Mouse (Mus musculus): ENCODE measurements around the gene Fam57b. TPM values are rescaled to one million over a fixed set of nuclear protein-coding genes. Genes with fewer than 3 reads are reported as not detected.

Fam57b gene
- 0.02 TPM in 1 of 2 replicates, not detected in the other for polyA plus RNA-seq (2012)

DNA sequence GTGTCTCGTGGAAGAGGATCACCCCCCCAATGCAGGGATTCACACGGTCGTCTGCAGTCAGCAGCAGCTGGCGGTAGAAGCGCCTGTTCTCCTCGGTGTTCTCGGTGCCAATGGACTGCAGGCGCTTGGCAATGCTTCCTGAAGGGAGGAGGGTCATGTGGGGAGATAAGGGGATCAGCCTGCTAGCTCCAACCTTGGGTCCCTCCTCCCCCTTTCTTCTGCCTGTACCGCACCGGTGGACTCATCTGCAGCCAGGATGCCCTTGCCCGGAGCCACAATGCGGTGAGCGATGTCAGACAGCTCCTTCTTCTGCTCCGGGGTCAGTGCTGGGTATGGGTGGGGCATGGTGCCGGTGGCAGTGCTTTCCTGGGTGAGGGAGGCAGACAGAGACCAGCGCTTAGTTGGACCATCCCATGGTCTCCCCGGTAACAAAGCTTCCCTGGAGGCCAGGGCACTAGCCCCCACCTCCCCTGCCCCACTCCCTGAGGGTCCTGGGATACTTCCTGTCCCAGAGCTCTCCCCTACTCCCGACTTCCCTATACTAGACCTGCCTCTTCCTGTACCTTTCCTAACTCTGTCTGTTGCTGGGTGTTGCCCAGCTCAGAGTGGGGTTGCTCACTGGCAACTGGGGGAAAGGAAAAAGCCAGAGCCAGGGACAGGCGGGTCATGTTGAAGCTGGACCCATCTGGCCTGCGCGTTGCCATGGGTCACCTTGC, at the start of gene Fam57b:
Gene Fam57b, plus strand, starts transcription at position 258 of the 716 bp plus-strand sequence.
- Histone ChIP-seq H3K4me1 (ENCODE audit: control insufficient read depth) (peaks cover 88% of the 10 kb centered on the region), H3K27me3 (ENCODE audit: control insufficient read depth) (no peaks in the 10 kb centered on the region), H3K9me3 (ENCODE audit: control insufficient read depth, low read length) (no peaks in the 10 kb centered on the region), H3K4me3 (replicated peaks) (peak within 1 kb of the TSS; percentile 90), H3K36me3 (ENCODE audit: control insufficient read depth) (peaks cover 38% of the 10 kb centered on the region)
- TF ChIP-seq TAL1 (IDR thresholded peaks at IDR 0.05; ENCODE audit: low read length) (no peak), GATA1 (IDR thresholded peaks at IDR 0.05; ENCODE audit: low read length) (no peak)

DNA sequence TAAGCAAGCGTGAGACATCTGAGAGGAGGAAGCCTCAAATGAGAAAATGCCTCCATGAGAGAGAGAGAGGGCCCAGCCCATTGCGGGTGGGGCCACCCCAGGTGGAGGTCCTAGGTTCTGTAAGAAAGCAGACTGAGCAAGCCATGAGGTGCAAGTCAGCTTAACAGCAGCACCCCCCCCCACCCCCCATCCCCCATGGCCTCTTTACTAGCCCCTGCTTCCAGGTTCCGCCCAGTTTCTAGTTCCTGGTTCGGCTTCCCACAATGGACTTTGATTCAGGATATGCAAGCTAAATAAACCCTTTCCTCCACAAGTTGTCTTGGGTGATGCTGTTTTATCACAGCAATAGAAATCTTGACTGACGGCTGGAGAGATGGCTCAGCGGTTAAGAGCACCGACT, 48.6 kb upstream of the Fam57b start:
- H3K36me3 ChIP-seq (ENCODE audit: control insufficient read depth) = no peaks in the 10 kb centered on the region
- no peak for TF ChIP-seq TAL1 (IDR thresholded peaks at IDR 0.05; ENCODE audit: low read length)
- TF ChIP-seq GATA1 (IDR thresholded peaks at IDR 0.05; ENCODE audit: low read length) = no peak

DNA sequence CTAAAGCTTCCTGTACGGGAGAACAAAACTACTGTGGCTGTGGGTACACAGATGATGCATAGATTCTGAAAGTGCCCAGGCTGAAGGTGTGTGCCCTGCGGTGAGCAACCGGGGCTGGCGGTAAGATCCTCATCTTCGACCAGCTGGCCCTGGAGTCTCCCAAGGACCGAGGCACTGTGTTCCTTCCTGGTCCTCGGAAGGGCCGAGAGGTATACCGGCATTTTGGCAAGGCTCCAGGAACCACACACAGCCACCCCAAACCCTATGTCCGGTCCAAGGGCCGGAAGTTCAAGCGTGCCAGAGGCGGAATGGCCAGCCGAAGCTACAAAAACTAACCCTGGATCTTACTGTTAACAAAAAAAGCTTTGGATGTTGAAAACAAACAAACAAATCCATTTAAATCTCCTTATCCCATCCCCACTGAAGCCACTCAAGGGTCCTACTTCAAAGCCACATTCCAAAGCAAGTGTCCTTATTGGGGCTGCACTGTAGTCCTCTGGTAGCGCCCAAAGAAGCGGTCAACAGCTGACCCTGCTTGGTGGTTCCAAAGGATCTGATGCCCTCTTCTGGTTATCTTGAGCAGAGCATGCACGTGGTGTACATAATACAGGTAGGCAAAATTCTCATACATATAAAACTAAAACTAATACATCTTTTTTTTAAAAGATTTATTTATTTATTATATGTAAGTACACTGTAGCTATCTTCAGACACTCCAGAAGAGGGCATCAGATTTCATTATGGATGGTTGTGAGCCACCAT, 47.7 kb upstream of the Fam57b start:
- Histone ChIP-seq H3K4me1 (ENCODE audit: control insufficient read depth) (peaks cover 1% of the 10 kb centered on the region), H3K27me3 (ENCODE audit: control insufficient read depth) (0 out of 2 replicates have a peak, but pooled peaks cover 3% of the 10 kb centered on the region), H3K36me3 (ENCODE audit: control insufficient read depth) (no peaks in the 10 kb centered on the region), H3K9me3 (ENCODE audit: control insufficient read depth, low read length) (no peaks in the 10 kb centered on the region), H3K4me3 (replicated peaks) (no peak overlapping the region)
- TF ChIP-seq GATA1 (IDR thresholded peaks at IDR 0.05; ENCODE audit: low read length) = no peak
- no peak for TF ChIP-seq TAL1 (IDR thresholded peaks at IDR 0.05; ENCODE audit: low read length)

More for the DNA sequence above, 48.6 kb upstream of the Fam57b start:
- Histone ChIP-seq H3K9me3 (ENCODE audit: control insufficient read depth, low read length) (no peaks in the 10 kb centered on the region), H3K4me1 (ENCODE audit: control insufficient read depth) (no peaks in the 10 kb centered on the region; the same call in 1 of the 2 replicates), H3K27me3 (ENCODE audit: control insufficient read depth) (0 out of 2 replicates have a peak, but pooled peaks cover 3% of the 10 kb centered on the region), H3K4me3 (replicated peaks) (no peak overlapping the region)

DNA sequence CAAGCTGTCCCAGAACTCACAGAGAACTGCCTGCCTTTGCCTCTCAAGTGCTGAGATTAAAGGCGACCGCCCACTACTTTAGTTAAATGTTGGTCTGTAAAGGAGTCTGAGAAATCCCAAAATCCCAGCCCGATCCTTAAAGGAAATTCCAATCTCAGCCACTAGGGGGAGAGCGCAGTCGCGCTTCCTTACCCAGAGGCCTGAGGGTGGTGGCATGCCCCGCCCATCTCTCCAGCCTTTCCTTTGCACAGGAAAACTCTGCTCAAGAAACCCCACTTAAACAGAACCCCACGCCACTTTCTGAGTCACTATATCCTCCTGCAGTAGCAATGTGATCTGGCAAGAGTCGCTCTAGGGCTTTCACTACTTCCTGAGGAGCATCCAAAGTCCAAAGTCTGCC, 42.6 kb upstream of the Fam57b start:
- Histone ChIP-seq H3K4me1 (ENCODE audit: control insufficient read depth) (peaks cover 19% of the 10 kb centered on the region), H3K27me3 (ENCODE audit: control insufficient read depth) (no peaks in the 10 kb centered on the region), H3K36me3 (ENCODE audit: control insufficient read depth) (no peaks in the 10 kb centered on the region), H3K9me3 (ENCODE audit: control insufficient read depth, low read length) (no peaks in the 10 kb centered on the region), H3K4me3 (replicated peaks) (no peak overlapping the region)
- TF ChIP-seq GATA1 (IDR thresholded peaks at IDR 0.05; ENCODE audit: low read length) (no peak), TAL1 (IDR thresholded peaks at IDR 0.05; ENCODE audit: low read length) (no peak)

DNA sequence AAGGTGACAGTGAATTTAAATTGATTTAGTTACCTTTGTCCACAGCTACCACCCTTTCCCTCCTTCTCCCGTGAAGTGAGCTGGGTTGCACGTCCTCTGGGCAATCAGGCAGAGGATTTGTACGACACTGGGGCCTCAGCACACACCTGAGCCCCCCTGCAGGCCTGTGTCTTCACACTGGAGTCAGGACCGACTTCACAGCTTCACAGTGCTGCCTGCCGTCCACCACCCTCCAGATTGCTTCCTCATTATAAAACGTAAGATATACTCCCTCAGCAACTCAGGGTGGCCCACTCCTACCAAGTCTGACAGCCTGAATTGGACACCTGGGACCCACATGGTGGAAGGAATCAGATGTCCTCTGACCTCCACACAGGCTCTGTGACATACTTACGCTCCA, 38.9 kb upstream of the Fam57b start:
- no peak overlapping the region for H3K4me3 ChIP-seq (replicated peaks)
- no peaks in the 10 kb centered on the region for H3K9me3 ChIP-seq (ENCODE audit: control insufficient read depth, low read length)
- H3K36me3 ChIP-seq (ENCODE audit: control insufficient read depth) = peaks cover 27% of the 10 kb centered on the region
- no peaks in the 10 kb centered on the region for H3K27me3 ChIP-seq (ENCODE audit: control insufficient read depth)
- peaks cover 49% of the 10 kb centered on the region for H3K4me1 ChIP-seq (ENCODE audit: control insufficient read depth)
- TF ChIP-seq TAL1 (IDR thresholded peaks at IDR 0.05; ENCODE audit: low read length) (no peak), GATA1 (IDR thresholded peaks at IDR 0.05; ENCODE audit: low read length) (no peak)

DNA sequence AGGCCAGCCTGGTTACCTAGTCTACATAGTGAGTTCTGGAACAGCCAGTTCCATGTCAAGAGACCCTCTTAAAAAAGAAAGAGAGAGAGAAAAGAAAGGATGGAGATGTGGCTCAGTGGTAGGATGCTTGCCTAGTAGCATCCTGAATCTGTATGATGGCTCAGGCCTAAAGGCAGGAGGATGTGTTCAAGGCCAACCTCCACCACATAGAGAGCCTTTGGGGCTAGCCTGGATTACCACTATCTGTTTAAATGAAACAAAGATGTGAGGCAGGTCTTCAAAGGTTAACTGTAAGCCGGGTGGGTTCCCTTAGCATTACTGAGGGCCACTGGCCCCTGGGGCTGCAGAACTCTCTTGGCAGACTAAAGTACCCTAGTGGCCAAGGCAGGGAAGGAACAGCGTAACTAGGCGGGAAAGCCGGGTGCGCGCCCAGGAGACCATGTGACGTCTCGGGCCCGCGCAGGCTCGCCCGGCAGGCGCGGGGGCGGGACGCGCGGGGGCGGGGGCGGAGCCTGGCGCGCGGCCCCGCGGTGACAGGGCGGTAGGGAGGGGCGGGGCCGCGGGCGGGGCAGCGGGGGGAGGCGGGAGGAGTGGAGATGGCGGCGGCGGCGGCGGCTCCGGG, 38.3 kb upstream of the Fam57b start, which contains the start of gene Mapk3:
Gene Mapk3, plus strand, starts transcription at position 552 of the 622 bp plus-strand sequence.
- Histone ChIP-seq H3K36me3 (ENCODE audit: control insufficient read depth) (peaks cover 33% of the 10 kb centered on the region), H3K9me3 (ENCODE audit: control insufficient read depth, low read length) (no peaks in the 10 kb centered on the region), H3K27me3 (ENCODE audit: control insufficient read depth) (no peaks in the 10 kb centered on the region), H3K4me3 (replicated peaks) (peak within 1 kb of the TSS; percentile 84), H3K4me1 (ENCODE audit: control insufficient read depth) (peaks cover 50% of the 10 kb centered on the region)
- TF ChIP-seq GATA1 (IDR thresholded peaks at IDR 0.05; ENCODE audit: low read length) = no peak
- no peak for TF ChIP-seq TAL1 (IDR thresholded peaks at IDR 0.05; ENCODE audit: low read length)

DNA sequence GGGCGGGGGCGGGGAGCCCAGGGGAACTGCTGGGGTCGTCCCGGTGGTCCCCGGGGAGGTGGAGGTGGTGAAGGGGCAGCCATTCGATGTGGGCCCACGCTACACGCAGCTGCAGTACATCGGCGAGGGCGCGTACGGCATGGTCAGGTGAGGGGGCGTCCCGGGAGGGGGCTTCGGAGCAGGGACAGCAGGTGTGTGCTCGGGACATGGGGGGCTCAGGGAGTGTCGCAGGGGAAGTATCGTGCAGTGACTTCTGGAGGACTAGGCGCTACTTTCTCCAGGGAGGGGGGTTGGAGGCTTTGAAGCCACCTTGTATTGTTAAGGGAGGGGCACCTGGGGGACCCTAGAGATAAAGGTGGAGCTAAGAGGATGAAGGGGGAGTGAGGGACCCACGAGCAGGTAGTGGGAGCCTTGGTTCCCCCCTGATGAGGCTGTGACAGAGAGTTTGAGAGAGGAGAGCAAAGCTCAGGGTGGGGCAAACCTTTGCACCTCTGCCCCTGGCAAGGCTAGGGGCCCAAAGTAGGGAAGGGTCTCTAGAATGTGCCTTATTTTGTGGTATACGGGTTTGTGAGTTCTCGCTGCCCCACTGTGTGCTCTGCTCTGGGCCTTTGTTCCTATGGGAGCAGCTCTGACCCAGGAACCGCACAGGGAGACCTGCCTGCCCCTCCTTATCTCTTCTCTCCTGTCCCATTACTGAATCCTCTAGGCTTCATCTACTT, 37.6 kb upstream of the Fam57b start:
- peak overlapping the region; percentile 84 for H3K4me3 ChIP-seq (replicated peaks)
- peaks cover 40% of the 10 kb centered on the region for H3K36me3 ChIP-seq (ENCODE audit: control insufficient read depth)
- H3K4me1 ChIP-seq (ENCODE audit: control insufficient read depth) = peaks cover 55% of the 10 kb centered on the region
- no peaks in the 10 kb centered on the region for H3K9me3 ChIP-seq (ENCODE audit: control insufficient read depth, low read length)
- no peak for TF ChIP-seq TAL1 (IDR thresholded peaks at IDR 0.05; ENCODE audit: low read length)
- TF ChIP-seq GATA1 (IDR thresholded peaks at IDR 0.05; ENCODE audit: low read length) = peak; percentile 37; the same call in 1 of the 2 replicates
- H3K27me3 ChIP-seq (ENCODE audit: control insufficient read depth) = no peaks in the 10 kb centered on the region

DNA sequence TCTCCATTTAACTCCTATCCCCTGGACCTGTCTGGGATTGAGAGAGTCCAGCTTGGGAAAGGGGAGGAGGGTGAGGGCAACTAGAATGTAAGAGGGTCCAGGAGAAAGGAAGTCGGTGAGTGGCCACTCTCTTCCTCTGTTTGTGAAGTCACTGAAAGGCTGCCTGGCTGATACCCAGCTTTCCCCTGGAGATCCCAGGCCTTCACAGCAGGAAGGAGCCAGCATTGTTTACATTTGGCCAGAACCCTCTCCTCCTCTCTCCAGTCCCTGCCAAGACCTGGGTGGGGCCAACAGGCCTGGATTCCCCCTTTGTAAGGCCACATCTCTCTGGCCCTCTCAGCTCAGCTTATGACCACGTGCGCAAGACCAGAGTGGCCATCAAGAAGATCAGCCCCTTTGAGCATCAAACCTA, 37.1 kb upstream of the Fam57b start:
- Histone ChIP-seq H3K9me3 (ENCODE audit: control insufficient read depth, low read length) (no peaks in the 10 kb centered on the region; the same call in 1 of the 2 replicates), H3K4me3 (replicated peaks) (peak overlapping the region; percentile 84), H3K27me3 (ENCODE audit: control insufficient read depth) (no peaks in the 10 kb centered on the region), H3K36me3 (ENCODE audit: control insufficient read depth) (peaks cover 45% of the 10 kb centered on the region), H3K4me1 (ENCODE audit: control insufficient read depth) (peaks cover 56% of the 10 kb centered on the region)
- TF ChIP-seq TAL1 (IDR thresholded peaks at IDR 0.05; ENCODE audit: low read length) (no peak), GATA1 (IDR thresholded peaks at IDR 0.05; ENCODE audit: low read length) (no peak)

All from erythroblast, embryonic 14.5 days (primary cell).